Mouse (Mus musculus) layer of hippocampus, postnatal 14 days (tissue): ENCODE measurements around the gene Asb16. TPM values are rescaled to one million over a fixed set of nuclear protein-coding genes. Genes with fewer than 3 reads are reported as not detected.

ENCODE experiments used
- DNase-seq, 2 experiments: peaks; one replicate each; pipeline ENCODE4 v3.0.0; 2021 to 2022; ENCODE audit warnings: low spot score in 2 of 2, mixed read lengths in 1 of 2
- microRNA-seq, 2 experiments: library from miRNA; unstranded; fragments of <30 nt; microRNA quantifications; one replicate each; pipeline ENCODE4 v1.2.0; 2021
- total RNA-seq, 2 experiments: library from RNA; stranded (reverse); gene quantifications; 2 replicates each; pipeline ENCODE4 v1.2.3; 2021

Asb16 gene
- total RNA-seq, 2 experiments from 2014 or later: 0.86 to 0.88 TPM

DNA sequence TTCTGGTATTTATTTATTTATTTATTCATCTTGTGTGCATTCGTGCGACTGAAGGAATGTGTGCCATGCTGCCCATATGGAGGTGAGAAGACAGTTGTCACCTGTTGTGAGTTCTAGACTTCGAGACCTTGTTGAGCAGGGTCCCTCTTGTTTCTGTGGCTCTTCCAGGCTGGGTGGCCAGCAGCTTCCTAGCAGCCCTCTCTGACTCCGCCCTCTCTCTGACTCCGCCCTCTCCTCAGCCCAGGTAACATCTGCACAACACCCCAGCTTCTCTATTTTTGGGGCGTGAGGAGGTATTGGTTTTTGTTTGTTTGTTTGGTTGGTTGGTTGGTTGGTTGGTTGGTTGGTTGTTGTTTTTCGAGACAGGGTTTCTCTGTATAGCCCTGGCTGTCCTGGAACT, 59.3 kb downstream of the Asb16 start:
- DNase-seq: no peak

Small RNAs within 50 kb of the gene (microRNA-seq; reads per million reads assigned to microRNA genes)
- 2.5 to 6.2 reads per million in 2 experiments for gene Mir8101

Other genes starting within 250 kb of the Asb16 start
- gene Mpp3, start 240.3 kb upstream of the Asb16 start, total RNA-seq: 10 to 100 TPM; 87.4 to 93.8 TPM
- gene Cd300lg, start 227.2 kb upstream of the Asb16 start, total RNA-seq: under 1 TPM; 0.24 to 0.32 TPM
- gene Mpp2, start 180.2 kb upstream of the Asb16 start, total RNA-seq: 100 to 1,000 TPM; 139 to 144 TPM
- not detected for gene Ppy, start 167.4 kb upstream of the Asb16 start, total RNA-seq
- not detected for gene Pyy, start 160.9 kb upstream of the Asb16 start, total RNA-seq
- gene Nags, start 123.2 kb upstream of the Asb16 start, total RNA-seq: not detected
- 10 to 100 TPM; 26.4 to 29.2 TPM for gene Tmem101, start 112.3 kb upstream of the Asb16 start, total RNA-seq
- 10 to 100 TPM; 65.9 to 72.8 TPM for gene Lsm12, start 83.4 kb upstream of the Asb16 start, total RNA-seq
- 10 to 100 TPM; 49.2 to 49.5 TPM for gene G6pc3, start 79.1 kb upstream of the Asb16 start, total RNA-seq
- 100 to 1,000 TPM; 171 to 197 TPM for gene Hdac5, start 38.6 kb upstream of the Asb16 start, total RNA-seq
- under 1 TPM; 0.76 to 0.79 TPM for gene BC030867, start 19.9 kb upstream of the Asb16 start, total RNA-seq
- 10 to 100 TPM; 59.3 to 60.6 TPM for gene Tmub2, start 16.2 kb downstream of the Asb16 start, total RNA-seq
- gene Atxn7l3, start 27.9 kb downstream of the Asb16 start, total RNA-seq: 100 to 1,000 TPM; 152 to 160 TPM
- gene Ubtf, start 51.0 kb downstream of the Asb16 start, total RNA-seq: 100 to 1,000 TPM; 120 to 121 TPM
- under 1 TPM; 0.50 to 0.60 TPM for gene Slc4a1, start 97.5 kb downstream of the Asb16 start, total RNA-seq
- gene Rundc3a, start 124.7 kb downstream of the Asb16 start, total RNA-seq: 100 to 1,000 TPM; 413 to 422 TPM
- gene Slc25a39, start 139.2 kb downstream of the Asb16 start, total RNA-seq: 10 to 100 TPM; 75.6 to 81.8 TPM
- 10 to 100 TPM; 82.3 to 87.4 TPM for gene Grn, start 161.6 kb downstream of the Asb16 start, total RNA-seq
- 10 to 100 TPM; 86.0 to 97.5 TPM for gene Fam171a2, start 178.9 kb downstream of the Asb16 start, total RNA-seq
- gene Itga2b, start 201.4 kb downstream of the Asb16 start, total RNA-seq: 1 to 10 TPM; 2.3 to 2.7 TPM